Mouse (Mus musculus): ENCODE measurements at regions not wholly inside any gene's neighbourhood (a gene's known extent, or its start where the extent isn't known, plus 50 kb on each side); places are given as distances from the start of the nearest gene placed in this dataset.

DNA sequence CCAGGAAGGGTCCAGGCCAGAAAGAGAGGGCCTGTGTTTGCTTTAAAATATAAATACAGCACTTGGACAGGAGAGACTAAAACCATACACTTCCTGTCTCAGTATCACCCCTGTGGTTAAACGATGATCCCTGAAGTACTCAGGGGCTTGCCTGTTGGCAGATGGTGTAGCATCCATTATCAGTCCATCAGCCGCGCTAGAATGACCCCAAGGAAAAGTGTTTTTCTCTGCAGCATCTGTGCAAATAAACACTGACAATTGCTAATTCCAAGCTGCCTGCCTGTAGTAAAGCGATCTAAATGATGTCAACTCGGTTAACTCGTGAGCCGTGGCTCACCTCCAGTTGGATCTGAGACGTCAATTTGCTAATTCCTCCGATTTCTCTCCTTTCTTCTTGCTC is 130.4 kb upstream of the Adamts18 start:
- no peak for TF ChIP-seq POLR2A (IDR thresholded peaks at IDR 0.05; ENCODE audit: borderline replicate concordance, extremely low read depth, low read depth, low read length)
- no peak for TF ChIP-seq CTCF (IDR thresholded peaks at IDR 0.05; ENCODE audit: insufficient read depth, low read length)

All from lung, adult 2 months (tissue).